Comparison of ENCODE assay signal across 16 mouse cellular contexts in genomic region chr14:31960201-31960854, GRCm38 (mm10).
A peak's percentile ranks its signal among the peaks of the same experiment; 100 is the strongest.
DNase-seq lines count a peak whose midpoint lies in the region; TF ChIP-seq lines count a peak whose summit lies in the region.
"Had no signal": no experiment of that assay in that cellular context is flagged by ENCODE, and none has a peak within 500 bp of the region (broad histone marks: within the 10 kb centered on the region; RNA-seq: fewer than 3 reads in every experiment).

No protein-coding gene starts in this region.

- TF ChIP-seq POLR2A in testis, adult 2 months (IDR thresholded peaks at IDR 0.05; ENCODE audit: control insufficient read depth, low read depth, low read length) = no peak

- peaks cover 6% of the 10 kb centered on the region for H3K4me1 ChIP-seq in testis, adult 2 months (ENCODE audit: control insufficient read depth, insufficient read depth, low read length)

- TF ChIP-seq CTCF in testis, adult 2 months (IDR thresholded peaks at IDR 0.05; ENCODE audit: control insufficient read depth, insufficient read depth, insufficient replicate concordance, low read depth, low read length) = no peak

- peak; percentile 98 for DNase-seq in heart, adult 11 months
- DNase-seq in heart, postnatal 4 days = no peak
- no peak for DNase-seq in testis, postnatal 10 days (ENCODE audit: low spot score)
- DNase-seq in lung, postnatal 10 days = peak; percentile 30
- DNase-seq in adrenal gland, adult 2 months = no peak
- DNase-seq in retina, postnatal 1 day = no peak
- DNase-seq in ovary, postnatal 10 days (ENCODE audit: low spot score) = no peak
- DNase-seq: cerebellum, adult 8-10 months; kidney, postnatal 14 days; layer of hippocampus, adult 9-11 months; lung, embryonic 14.5 days; thymus, adult 18-20 months had no signal

- H3K36me3 ChIP-seq in testis, adult 2 months (ENCODE audit: control insufficient read depth, insufficient read depth, low read length) = no peaks in the 10 kb centered on the region
- H3K36me3 ChIP-seq: midbrain, embryonic 10.5 days had no signal

- no peak overlapping the region for H3K4me3 ChIP-seq in testis, adult 2 months (ENCODE audit: control insufficient read depth, low read depth, low read length)
- H3K4me3 ChIP-seq: midbrain, embryonic 10.5 days; myocyte had no signal

- 0 out of 2 replicates have a peak overlapping the region, but pooled peaks have one; percentile 54 for H3K27ac ChIP-seq in testis, adult 2 months (ENCODE audit: control insufficient read depth, insufficient read depth, low read depth, low read length)
- H3K27ac ChIP-seq: hindbrain, embryonic 14.5 days; midbrain, embryonic 10.5 days had no signal

- H3K27me3 ChIP-seq in testis, adult 2 months (ENCODE audit: control insufficient read depth, insufficient read depth, low read length) = no peaks in the 10 kb centered on the region

Comparison
In these comparisons a context has a peak if more than half of its experiments do, and no peak if none do; other contexts are left out.
1. DNase-seq: peak in heart, adult 11 months (single experiment) and lung, postnatal 10 days (single experiment); none in heart, postnatal 4 days (single experiment), testis, postnatal 10 days (single experiment), adrenal gland, adult 2 months (single experiment), retina, postnatal 1 day (single experiment) and ovary, postnatal 10 days (single experiment).